Mouse (Mus musculus): ENCODE measurements around the gene Cemip2.

GRCm38 (mm10) chr19:21824146-21824545, 46.0 kb downstream of the Cemip2 start:
- TF ChIP-seq GATA1 (IDR thresholded peaks at IDR 0.05; ENCODE audit: borderline replicate concordance, low read length) (no peak), FLI1 (IDR thresholded peaks at IDR 0.05; ENCODE audit: low read length) (no peak)
